Mouse (Mus musculus) spleen, adult 2 months (tissue): ENCODE data around the gene Tenm4.

Source experiments
- CTCF ChIP-seq: fragments of 200-500 bp; IDR thresholded peaks from 2 replicates; pipeline ENCODE4 v1.5.1; 2011; ENCODE audit warnings: mild to moderate bottlenecking, inconsistent platforms; ENCODE audit not compliant: insufficient read depth, insufficient read length, insufficient replicate concordance; ENCODE audit errors: extremely low read depth
- POLR2A ChIP-seq: fragments of 200-500 bp; IDR thresholded peaks from 2 replicates; pipeline ENCODE4 v1.6.1; 2011; ENCODE audit warnings: low read depth, low read length, inconsistent platforms

DNA sequence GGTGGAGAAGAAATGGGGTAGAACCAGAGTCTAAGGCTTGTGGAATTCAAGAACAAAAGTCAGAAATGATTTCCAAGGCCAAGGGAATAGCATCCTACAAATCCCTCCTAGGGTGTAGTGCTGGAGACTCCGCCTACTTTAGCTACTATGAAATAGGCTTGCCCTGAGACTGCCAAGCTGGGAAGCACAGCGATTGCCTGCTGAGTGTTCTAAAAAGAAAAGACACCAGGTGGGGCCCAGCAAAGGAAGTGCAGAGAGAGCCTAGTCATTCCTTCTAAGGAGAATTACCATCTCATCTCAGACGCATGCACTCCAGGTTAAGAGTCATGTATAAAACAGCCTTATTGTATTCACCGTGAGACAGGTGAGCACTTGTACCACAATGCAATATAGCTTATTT is 601.9 kb downstream of the Tenm4 start:
- no peak for TF ChIP-seq CTCF
- TF ChIP-seq POLR2A = no peak
